Comparison of ENCODE assay signal across 8 mouse cellular contexts in the genomic region with DNA sequence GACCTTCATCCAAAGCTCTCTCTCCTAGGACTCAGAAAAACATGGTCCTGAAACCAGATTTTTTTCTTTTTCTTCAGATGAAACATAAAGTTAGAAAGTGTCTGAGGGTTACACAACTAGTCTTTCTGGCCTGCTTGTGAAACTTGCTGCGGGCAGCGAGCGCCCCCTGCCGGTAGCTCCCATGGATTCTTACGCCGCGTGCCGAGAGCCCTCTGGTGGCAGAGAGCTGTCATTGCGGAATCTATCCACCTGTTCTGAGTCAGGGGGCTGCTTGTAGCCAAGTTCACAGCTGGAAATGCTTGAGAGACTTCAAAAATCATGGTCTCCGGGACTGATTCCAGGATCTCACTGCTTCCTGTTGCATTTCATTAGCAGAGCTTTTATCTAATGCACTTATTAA.
DNase-seq lines count a peak whose midpoint lies in the region; ATAC-seq lines count a peak whose summit lies in the region.

No protein-coding gene starts in this region.

- peak; percentile 46 for DNase-seq in kidney, adult 11 months
- DNase-seq in cerebellum, adult 8-10 months: peak; percentile 94
- peak; percentile 74 to 89 for DNase-seq in frontal cortex, postnatal 14 days (ENCODE audit: low spot score in 2 of 2)
- peak; percentile 96 for DNase-seq in intestine, embryonic 14.5 days (ENCODE audit: low spot score)
- peak; percentile 85 to 87 for DNase-seq in left cerebral cortex, postnatal 10 days (ENCODE audit: extremely low spot score in 1 of 2, low spot score in 2 of 2)
- peak; percentile 19 to 61 for DNase-seq in natural killer cell, adult 2 months (ENCODE audit: low spot score in 2 of 2)
- DNase-seq in testis, postnatal 10 days (ENCODE audit: low spot score): peak; percentile 94

- H3K4me3 ChIP-seq in kidney, embryonic 16.5 days (ENCODE audit: low read length): no peak overlapping the region
- no peak overlapping the region for H3K4me3 ChIP-seq in intestine, embryonic 14.5 days (ENCODE audit: low read depth, low read length)

- no peak overlapping the region for H3K27ac ChIP-seq in kidney, embryonic 16.5 days (ENCODE audit: low read length)
- H3K27ac ChIP-seq in intestine, embryonic 14.5 days (ENCODE audit: low read depth): no peak overlapping the region

- WGBS in kidney, embryonic 16.5 days: under 1% methylated on average over 10 of the region's 10 CpGs
- 2% methylated on average over 10 of the region's 10 CpGs for WGBS in intestine, embryonic 14.5 days

- peaks cover 3% of the 10 kb centered on the region; the same call in 1 of the 2 replicates for H3K4me1 ChIP-seq in kidney, embryonic 16.5 days (ENCODE audit: insufficient read depth, low read length)
- no peaks in the 10 kb centered on the region; the same call in 1 of the 2 replicates for H3K4me1 ChIP-seq in intestine, embryonic 14.5 days (replicated peaks; ENCODE audit: control insufficient read depth, insufficient read depth, low read length)

- no peaks in the 10 kb centered on the region for H3K9me3 ChIP-seq in kidney, embryonic 16.5 days (ENCODE audit: low read length)
- H3K9me3 ChIP-seq in intestine, embryonic 14.5 days (ENCODE audit: control insufficient read depth, low read length): no peaks in the 10 kb centered on the region

- no peak for ATAC-seq in kidney, embryonic 16.5 days (ENCODE audit: low FRiP score, low TSS enrichment)
- no peak for ATAC-seq in intestine, embryonic 14.5 days (replicated peaks; ENCODE audit: low FRiP score, low TSS enrichment, low read depth)

- H3K9ac ChIP-seq in kidney, embryonic 16.5 days (replicated peaks; ENCODE audit: low read length): no peak overlapping the region
- no peak overlapping the region for H3K9ac ChIP-seq in intestine, embryonic 14.5 days (ENCODE audit: low read length)

- H3K27me3 ChIP-seq in kidney, embryonic 16.5 days (ENCODE audit: insufficient read depth, low read length): no peaks in the 10 kb centered on the region
- H3K27me3 ChIP-seq in intestine, embryonic 14.5 days (replicated peaks; ENCODE audit: control insufficient read depth, insufficient read depth, low read length): 0 out of 2 replicates have a peak, but pooled peaks cover 3% of the 10 kb centered on the region

- no peaks in the 10 kb centered on the region for H3K36me3 ChIP-seq in kidney, embryonic 16.5 days (ENCODE audit: insufficient read depth, low read length)
- H3K36me3 ChIP-seq in intestine, embryonic 14.5 days (ENCODE audit: control insufficient read depth, insufficient read depth, low read length): no peaks in the 10 kb centered on the region

- intact Hi-C loops in left cerebral cortex, postnatal 10 days (cut with DNase I): loop anchor here (2.0 to 5.0 kb wide), 3 partner anchors 406 to 587 kb away; no protein-coding TSS in a partner anchor

- H3K4me2 ChIP-seq in kidney, embryonic 16.5 days (replicated peaks; ENCODE audit: low read depth, low read length): no peak overlapping the region
- H3K4me2 ChIP-seq in intestine, embryonic 14.5 days (ENCODE audit: low read length): no peak overlapping the region

Comparison
In these comparisons a context has a peak if more than half of its experiments do, and no peak if none do; other contexts are left out.
1. DNase-seq: peak in every context shown above with its lines; median percentile 96 in intestine, embryonic 14.5 days; 94 in cerebellum, adult 8-10 months; 94 in testis, postnatal 10 days; 86 in left cerebral cortex, postnatal 10 days; 82 in frontal cortex, postnatal 14 days; 46 in kidney, adult 11 months; 40 in natural killer cell, adult 2 months.